In the genomic region with DNA sequence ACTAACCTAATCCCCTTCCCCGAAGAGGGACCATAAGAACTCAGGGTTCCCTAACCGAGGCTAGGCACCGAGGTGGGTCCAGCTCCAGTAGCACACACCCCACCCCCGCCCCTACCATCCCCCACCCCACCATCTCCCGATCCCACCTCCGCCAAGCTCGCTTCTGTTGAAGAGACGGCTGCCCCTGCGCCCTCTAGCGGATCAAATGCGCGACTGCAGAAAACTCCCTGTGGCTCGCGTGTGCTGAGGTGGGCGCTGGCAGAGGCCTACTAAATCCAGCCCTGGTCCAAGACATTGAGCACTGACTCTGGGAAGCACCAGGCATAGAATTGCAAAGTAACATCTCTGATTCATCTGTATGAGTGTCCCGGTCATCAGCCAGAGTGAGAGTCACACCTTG, we compare ENCODE assay signal across 7 mouse cellular contexts. TPM values are rescaled to one million over a fixed set of nuclear protein-coding genes. Genes with fewer than 3 reads are reported as not detected.
DNase-seq lines count a peak whose midpoint lies in the region; TF ChIP-seq lines count a peak whose summit lies in the region.

No protein-coding gene starts in this region.

- H3K9me3 ChIP-seq in E14TG2a.4 (ENCODE audit: low read length), result no peaks in the 10 kb centered on the region

- H3K4me3 ChIP-seq in E14TG2a.4 (replicated peaks; ENCODE audit: low read length), result no peak overlapping the region

- DNase-seq in NIH3T3 (ENCODE audit: low read depth), result peak; percentile 44
- DNase-seq in cerebellum, postnatal 25 days, result peak; percentile 74 to 84
- peak; percentile 43 to 65 for DNase-seq in gastrocnemius, postnatal 4 days (ENCODE audit: low spot score in 2 of 2)
- peak; percentile 83 to 86 for DNase-seq in kidney, postnatal 4 days
- peak; percentile 80 for DNase-seq in mesoderm, embryonic 11.5 days (ENCODE audit: low read depth, low spot score)
- DNase-seq in spleen, adult 12 weeks (ENCODE audit: low spot score), result peak; percentile 19

- H3K4me1 ChIP-seq in E14TG2a.4 (replicated peaks; ENCODE audit: low read depth, low read length), result peaks cover 26% of the 10 kb centered on the region

- H3K36me3 ChIP-seq in E14TG2a.4 (ENCODE audit: insufficient read depth, low read length), result no peaks in the 10 kb centered on the region

- peaks cover 73% of the 10 kb centered on the region for H3K27me3 ChIP-seq in E14TG2a.4 (ENCODE audit: insufficient read depth, low read length)

- peak; percentile 51 for TF ChIP-seq CTCF in E14TG2a.4 (conservative IDR thresholded peaks at IDR 0.05; ENCODE audit: low read length)

RNA-seq across cellular contexts. Expression of gene Elfn2, which starts 1.5 kb away (rescaled TPM):
- total RNA-seq in gastrocnemius, postnatal 4 days (2021), result under 1 TPM; 0.27 to 0.70 TPM

RNA-seq across cellular contexts. Expression of gene Mfng, which starts 53.2 kb away (rescaled TPM):
- total RNA-seq in gastrocnemius, postnatal 4 days (2021), result 10 to 100 TPM in 1 of 2 experiments, 1 to 10 TPM in 1; 9.5 to 11.6 TPM

Comparison
In these comparisons a context has a peak if more than half of its experiments do, and no peak if none do; other contexts are left out.
1. DNase-seq: peak in every context shown above with its lines; median percentile 84 in kidney, postnatal 4 days; 80 in mesoderm, embryonic 11.5 days; 79 in cerebellum, postnatal 25 days; 54 in gastrocnemius, postnatal 4 days; 44 in NIH3T3; 19 in spleen, adult 12 weeks.